Mouse (Mus musculus) ES-Bruce4 (cell line): ENCODE data around the gene Cyp2j13.

Experiments used
- CTCF ChIP-seq: IDR thresholded peaks from one replicate; pipeline ENCODE4 v1.8.1; 2011; ENCODE audit warnings: low read depth, low read length
- EP300 ChIP-seq: IDR thresholded peaks from 2 replicates; pipeline ENCODE4 v1.6.1; 2011; ENCODE audit warnings: low read depth, low read length; ENCODE audit not compliant: insufficient read depth
- POLR2A ChIP-seq: IDR thresholded peaks from one replicate; pipeline ENCODE4 v1.8.1; 2011; ENCODE audit warnings: low read length; ENCODE audit not compliant: insufficient read depth

- TF ChIP-seq CTCF (no peak), POLR2A (no peak), EP300 (no peak)
These were observed 17.2 kb downstream of the Cyp2j13 start for GRCm38 (mm10) chr4:96060106-96060505.
